Mouse (Mus musculus) skeletal muscle tissue, adult 2 months (tissue): ENCODE results near the gene Tln2.

Experiments used
- DNase-seq: peaks from one replicate; pipeline ENCODE4 v3.0.0-alpha.2; 2012; ENCODE audit warnings: low read depth, low spot score

The Tln2 gene

DNA sequence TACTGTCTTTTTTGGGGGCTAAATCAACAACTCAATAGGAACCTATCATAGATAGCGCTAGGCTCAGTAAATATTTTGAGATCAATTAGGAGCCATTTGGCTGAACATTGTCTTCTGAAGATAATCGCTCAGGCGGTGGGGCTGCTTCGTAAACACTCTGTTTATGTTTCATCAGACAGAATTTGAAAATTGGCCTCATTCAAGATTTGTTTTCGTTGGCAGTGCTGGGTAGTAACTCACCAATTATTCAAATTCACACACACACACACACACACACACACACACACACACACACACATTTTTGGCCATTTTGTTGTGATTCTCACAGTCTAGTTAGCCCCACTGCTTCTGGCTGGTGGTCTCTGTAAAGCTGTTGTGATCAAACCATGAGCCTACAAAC, 12.9 kb downstream of the Tln2 start:
- no peak for DNase-seq

DNA sequence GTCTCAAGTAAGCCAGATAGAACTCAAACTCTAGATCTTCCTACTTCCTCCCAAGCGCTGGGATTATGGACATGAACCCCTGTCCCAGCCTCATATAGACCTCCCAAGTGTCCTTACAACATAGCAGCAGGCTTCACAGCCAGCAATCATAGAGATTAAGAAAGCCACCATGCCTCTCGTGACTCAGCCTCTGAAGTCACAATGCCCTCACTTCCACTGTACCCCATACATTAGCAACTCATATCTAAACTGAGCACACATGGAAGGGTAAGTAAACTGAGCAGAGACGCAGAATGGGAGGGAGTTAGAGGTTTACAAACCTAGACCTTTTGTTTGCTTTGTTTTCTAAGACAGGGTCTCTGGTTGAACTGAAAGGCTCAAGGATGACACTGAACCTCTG, 13.7 kb downstream of the Tln2 start:
- DNase-seq: no peak

DNA sequence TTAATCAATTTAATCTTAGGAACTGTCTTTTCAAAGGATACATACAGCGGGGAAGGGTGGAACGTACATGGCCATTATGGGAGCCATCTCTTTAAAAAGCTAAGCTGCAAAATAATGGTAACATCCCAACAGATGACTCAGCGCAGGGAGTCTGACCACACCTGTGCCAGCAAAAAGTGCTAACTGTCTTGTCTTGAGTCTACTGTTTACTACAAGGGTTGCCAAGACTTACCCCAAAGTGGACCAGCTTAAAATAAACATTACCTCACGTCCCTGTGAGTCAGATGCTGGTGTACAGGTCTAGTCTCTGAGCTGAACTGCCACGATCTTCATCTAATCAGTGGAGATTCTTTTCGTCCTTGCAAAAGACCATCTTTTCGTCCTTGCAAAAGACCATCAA, 14.7 kb downstream of the Tln2 start:
- DNase-seq: peak; percentile 87

DNA sequence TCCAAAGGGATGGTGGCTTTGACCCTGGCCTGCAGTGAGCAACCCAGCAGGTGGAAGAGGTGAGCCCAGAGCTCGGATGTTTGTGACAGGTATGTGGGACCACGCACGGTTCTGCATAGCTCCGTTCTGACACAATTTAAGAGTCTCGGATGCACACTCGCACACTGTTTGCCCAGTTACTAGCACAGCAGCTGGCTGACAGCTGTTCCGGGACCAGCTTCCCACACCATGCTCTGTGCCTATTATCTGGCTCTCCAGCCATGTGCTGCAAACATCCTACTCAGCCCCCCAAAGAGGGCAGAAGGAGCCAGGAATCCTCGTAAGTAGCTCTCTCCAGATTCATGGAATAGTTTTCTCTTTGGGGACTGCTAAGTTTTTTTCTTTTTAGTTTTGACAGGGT, 17.6 kb downstream of the Tln2 start:
- DNase-seq: no peak

DNA sequence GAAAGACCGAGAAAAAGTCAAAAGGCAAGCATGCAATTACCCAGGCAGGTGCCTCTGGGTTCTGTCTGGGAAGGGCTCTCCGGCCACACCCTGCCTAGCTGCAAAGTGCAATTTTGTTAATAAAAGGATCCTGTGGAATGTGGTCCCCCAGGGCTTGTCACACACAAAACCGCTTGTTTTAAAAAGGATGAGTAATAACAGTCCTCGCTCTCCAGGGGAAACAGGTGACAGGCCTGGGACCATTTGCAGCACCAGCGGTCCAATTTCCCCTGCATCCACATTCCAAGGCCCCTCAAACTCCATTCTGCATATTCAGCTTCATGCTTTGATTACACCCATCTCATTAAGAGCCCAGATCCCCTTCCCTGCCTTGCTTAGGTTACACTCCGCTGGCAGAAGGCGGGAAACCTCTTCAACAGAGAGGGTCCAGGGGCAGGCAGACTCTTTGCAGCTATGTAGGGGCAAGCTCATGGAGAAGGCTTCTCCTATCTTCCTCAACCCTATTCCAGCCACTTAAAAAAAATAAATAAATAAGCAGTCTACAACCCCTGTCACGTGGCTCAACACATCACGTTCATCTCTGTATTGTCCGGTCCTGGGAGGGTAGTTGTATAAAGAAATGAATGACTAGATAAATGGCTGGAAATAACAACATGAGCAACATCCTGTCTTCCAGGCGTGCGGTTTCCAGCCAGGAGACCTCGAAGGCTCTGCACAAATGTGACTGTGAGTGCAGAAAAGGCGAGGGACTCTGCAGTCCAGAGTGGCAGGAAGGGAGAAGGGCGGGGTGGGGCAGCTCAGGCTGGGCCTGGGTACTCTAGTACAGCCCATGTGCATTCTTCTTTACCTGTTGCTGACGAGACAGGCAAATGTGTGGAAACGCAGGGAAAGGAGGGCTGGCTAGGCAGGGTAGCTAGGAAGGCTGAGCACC, 19.5 kb downstream of the Tln2 start:
- no peak for DNase-seq

DNA sequence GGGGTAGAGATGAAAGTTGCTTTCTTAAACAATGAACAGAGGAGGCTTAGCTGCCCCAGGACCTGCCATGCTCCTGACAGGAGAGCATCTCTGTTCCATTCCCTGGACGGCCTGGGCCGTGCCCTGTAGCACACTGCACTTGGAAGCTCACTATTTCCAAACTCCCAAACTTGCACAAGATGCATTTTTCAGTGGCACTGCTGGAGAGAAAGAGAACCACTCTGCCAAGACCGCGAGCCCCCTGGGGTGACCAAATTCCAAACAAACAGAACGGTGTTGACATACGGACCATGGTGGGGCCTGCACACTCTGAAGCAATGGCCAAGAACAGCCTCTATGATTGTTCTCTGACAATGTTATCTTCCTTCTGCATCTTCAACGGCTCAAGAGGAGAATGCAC, 25.1 kb downstream of the Tln2 start:
- DNase-seq: no peak

DNA sequence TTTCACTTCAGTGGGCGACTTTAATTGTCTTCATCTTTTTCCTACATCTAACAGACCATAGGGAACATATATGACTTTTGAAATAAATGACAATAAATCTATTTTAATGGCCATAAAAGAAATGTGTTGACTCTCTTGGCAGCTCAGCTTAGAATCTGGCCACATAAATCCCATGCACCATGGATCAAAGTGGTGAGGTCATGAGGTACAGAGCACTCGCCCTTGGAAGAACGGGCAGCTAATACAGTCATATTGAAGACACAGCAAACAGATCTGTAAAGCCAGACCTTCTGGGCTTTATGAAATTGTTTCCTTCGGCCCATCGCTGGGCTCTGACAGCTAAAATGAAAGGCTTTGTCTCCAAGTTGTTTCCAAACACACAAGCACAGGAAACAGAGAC, 26.2 kb downstream of the Tln2 start:
- no peak for DNase-seq

DNA sequence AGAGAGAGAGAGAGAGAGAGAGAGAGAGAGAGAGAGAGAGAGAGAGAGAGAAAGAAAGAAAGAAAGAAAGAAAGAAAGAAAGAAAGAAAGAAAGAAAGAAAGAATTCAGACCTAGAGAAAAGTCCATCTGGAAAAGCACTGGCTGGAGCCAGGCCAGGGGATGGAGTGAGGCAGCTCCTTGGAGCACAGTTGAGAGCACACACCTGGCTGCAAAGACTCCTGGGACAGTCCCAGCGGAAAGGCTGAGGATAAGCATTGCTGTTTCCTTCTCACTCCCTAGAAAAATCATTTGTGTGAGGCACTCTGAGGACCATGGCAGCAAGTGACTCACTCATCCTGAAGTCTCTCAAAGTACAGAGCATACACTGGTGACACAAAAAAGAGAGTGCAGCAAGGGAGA, 26.9 kb downstream of the Tln2 start:
- no peak for DNase-seq

DNA sequence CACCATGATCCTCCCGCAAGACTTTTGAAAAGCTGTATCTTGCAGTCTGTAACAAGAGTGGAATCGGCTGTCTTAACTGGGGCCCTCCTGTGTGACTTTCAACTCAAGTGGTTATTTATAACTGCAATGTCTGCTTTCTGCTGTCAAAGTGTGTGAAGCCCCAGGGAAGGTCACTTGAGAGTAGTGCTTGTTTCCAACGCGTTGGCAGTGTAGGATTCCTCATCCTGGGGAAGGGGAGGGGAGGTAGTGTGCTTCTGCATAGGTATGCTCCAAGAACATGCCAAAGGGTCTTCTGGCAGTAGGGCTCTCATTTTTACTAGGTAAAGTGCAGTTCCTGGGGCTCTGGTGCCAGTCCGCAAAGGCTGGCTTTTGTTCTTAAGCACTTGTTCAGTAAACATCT, 29.9 kb downstream of the Tln2 start:
- peak; percentile 37 for DNase-seq

DNA sequence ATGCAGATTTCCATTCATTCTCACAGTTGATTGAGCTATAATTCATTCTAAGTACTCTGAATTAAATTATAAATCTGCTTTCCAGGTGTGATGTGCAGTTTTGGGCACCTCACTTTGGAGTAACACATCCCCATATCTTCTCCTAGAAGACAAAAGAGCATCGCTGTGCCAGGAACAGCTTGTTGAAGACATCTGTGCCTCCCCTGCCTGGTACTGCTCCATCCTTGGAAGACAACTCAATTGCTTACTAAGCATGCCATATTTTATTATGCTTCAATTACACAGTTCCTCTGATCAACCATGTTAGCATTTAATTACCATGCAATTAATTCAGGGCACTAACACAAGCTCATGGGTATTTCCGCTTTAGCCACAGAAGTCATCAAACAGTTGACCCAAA, 31.8 kb downstream of the Tln2 start:
- no peak for DNase-seq

DNA sequence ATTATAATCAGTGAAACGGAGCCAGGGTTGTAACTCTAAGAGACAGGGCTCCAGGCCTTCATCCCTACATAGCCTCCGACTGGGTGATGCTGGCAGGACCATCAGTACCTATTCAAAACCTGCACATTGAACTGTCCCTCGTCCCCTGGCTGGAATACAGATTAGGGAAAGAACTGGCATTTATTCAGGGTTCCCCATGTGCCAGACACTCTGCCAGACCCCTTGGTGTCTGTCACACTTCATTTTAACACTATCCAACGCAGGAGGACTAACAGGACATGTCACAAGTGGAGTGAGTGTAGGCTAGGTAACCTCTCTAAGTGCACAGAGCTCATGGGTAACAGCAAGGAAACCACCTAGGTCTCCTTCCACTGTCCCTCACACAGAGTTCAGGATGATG, 37.8 kb downstream of the Tln2 start:
- DNase-seq: no peak

DNA sequence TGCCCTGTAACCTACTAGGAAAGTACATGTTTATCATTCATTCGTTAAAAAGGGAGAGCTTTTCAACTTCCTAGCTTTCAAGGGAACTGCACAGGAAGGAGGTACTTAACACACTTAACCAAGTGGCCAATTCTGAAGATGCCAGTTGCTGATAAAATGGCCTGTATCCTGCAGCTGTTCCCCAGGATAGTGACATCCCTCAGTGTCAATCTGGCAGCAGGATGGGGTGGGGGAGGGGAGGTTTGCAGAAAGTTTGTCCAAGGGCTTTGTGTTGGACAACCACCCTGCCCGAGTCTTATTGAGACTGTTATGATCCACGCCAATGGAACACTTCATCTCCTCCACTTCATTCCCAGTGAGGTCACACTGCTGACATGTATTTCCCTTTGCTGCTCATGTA, 50.0 kb downstream of the Tln2 start:
- no peak for DNase-seq

DNA sequence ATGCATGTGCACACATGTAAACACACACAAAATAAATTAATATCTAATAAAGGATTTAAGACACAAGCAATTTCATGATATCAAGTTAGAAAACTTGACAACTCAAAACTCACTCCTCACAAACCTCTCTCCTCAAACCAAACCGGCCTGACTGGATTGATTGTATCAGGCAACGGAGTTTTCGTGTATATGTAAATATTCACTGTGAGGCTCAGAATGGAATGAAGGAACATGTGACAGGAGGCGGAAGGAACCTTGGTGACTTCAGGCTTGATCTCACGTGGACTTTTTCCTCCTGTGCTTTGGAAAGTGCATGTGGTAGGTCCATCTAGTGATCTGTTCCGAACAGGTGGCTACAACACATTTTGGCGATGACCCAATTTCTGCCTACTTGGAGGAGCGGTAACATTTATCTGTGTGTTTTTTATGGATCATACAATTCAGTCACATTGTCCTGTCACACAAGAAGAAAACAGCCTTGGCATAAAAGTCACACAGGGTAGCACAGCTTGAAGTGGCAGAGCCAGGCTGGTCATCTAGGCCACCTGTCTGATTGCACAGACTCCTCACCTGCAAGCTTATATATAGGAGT, 54.7 kb downstream of the Tln2 start:
- DNase-seq: no peak

DNA sequence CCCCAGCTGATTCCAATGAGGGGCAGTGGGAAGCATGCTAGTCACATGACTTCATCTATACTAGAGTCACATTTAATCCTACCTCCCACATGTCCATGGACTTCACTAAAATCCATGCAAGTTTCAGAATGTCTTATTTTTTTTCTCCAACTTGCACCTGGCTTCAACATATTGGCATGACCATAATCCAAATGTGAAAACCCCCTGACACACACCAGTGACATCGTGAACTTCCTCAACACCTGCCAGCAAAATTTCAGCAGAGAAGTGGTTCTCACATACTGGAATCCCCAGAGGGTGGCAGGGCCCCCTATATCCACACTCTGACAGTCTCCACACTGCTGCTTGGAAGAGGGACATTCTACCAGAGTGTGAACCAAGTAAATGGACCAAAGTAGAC, 57.7 kb downstream of the Tln2 start:
- no peak for DNase-seq

DNA sequence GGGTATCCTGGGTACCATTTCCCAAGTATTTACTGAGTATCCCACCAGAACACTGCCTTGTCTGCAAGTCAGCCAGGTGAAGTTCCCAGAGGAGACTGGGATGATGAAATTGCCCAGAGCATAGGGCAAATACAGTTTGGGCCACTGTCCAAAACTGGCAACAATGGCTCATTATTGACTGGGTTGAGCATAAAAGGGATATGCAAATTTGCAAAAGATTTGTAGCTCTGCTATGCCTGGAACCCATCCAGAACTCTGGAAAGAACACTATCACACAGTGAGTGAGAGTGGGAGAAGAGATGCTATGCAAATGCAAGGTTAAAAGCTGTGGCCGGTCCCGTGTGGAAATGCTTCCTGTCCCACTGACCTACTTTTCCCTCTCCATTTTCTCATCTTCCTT, 63.1 kb downstream of the Tln2 start:
- DNase-seq: no peak

DNA sequence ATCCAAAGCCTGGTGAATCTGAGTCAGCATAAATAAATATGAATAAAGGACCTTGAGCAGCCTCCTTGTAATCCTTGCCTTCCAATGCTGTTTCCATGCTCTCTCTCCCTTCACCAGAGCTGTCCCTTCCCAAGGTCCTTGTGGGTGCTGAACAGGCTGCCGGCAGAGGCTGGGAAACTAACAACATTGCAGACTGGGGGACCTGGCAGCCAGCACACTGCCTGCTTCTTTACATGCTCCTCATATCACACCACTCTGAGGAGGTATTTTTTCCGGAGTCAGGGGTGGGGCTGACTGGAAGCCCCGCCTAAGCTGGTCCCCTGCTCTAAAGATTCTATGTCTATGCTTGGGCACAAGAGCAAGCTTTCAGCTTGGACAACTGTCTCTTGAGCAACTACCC, 64.2 kb downstream of the Tln2 start:
- DNase-seq: no peak

DNA sequence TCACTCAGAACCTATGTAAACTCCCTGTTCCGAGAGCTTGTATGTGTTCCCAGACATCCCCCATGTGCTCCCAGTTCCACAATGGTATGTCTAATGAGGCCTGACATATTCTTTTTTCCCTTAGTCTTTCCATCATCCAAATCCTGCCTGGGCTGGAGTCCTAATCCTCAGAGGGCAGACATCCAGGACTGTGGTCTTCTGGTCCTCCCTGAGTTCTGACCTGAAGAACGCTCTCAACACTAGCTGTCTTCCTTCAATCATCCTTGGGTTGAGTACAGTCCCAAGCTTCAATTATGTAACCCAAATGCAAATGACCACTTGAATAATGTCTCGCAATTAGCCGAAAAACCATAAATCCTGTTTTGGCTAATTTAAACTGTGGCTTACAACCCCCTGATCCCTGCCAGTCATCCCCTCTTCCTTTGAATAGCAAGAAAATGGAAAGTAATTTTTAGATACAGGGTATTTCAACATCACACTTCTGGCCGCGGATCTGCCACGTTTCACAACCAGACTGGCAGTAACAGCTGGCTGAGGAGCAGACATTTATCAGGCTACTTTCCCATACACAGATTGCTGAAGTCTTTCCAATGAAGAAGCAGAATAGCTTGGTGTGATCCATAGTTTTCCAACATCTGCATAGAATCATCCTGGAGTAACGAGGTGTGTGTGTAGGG, 65.5 kb downstream of the Tln2 start:
- DNase-seq: peak; percentile 38

DNA sequence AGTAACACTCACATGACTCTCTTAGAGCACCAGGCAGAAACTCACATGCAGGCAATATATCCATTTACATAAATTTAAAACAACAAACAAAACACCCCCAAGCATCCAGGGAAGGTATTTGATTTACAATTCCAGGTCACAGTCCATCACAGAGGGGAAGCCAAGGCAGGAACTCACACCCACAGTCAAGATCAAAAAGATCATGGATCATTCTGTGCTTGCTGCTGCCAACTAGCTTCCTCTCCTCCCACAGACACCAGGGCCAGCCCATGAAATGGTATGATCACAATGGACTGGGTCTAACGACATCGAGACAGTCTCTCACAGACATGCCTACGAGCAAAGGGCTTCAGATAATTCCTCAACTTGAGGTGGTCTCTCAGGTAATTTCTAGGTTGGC, 70.1 kb downstream of the Tln2 start:
- no peak for DNase-seq

DNA sequence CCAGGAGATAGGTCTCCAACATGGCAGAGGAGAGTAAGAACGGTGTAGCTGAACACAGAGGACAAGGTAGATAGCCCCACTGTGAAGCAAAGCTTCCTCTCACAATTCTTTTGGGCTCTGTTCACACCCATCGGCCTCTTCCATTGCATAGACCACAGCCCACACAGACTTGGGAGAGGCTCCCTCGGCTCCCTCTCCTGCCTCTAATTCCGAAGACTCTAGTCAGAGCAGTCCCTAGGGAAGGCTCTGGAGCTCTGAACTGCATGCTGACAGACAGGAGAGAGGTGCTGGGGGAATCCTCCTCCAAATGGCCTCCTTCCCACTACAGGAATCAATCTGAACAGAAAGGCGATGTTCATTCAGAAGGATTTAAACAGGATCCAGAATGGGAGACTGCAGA, 72.9 kb downstream of the Tln2 start:
- DNase-seq: no peak

DNA sequence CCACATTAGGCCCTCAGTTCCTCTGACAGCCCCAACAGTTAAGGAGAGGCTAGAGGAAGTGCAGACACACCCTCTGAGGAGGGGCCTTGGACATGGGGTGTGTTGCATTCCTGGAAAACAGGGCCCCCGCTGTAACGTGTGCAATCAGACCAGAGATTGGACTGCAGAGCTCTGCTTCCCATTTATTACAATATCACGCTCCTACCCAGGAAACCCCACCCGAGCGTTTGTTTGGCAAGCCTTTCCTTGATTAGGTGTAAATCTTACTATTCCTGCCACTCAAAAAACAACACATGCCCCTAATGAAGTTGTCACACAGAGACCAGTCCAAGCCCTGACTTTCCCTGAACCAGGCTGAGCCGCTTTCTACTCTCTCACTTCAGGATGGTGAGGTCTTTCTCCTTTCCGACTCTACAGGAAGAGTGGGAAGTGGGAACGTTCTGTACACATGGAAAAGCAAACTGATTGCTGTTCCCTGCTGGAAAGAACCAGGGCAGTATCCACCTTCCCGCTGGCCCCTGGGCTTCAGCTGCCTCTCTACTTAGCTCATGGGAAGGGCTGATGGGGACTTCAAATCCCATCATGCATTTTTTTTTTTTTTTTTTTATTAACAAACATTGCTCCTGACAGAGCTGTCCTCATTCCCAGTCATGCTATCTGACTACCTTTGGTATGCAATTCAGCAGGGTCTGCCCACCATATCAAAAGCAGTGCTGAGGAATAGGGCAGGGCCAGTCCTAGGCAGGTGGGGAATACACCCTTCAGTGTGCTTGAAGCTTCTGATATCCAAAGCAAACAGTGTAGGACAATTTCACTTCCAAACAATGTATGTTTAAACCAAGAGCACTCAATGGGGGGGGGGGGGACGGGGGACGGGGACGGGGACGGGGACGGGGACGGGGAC, 74.1 kb downstream of the Tln2 start:
- DNase-seq: no peak

DNA sequence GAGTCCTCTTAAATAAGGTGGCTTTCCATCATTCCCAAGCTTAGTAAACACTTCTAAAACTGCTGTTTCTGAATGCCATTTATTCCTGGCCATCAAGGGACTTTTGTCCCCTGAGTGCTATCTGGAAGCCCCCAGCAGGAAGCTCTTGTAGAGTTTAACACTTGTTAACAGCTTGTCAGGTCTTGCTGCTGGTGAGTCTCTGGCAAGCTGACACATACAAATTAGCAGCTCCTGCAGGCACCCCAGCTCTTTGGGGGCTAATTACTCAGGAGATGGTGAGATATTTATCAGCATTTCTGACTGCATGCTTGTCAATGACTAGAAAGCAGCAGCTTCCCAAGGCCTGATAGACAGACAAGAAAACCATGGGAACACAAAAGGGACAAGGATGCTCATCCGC, 77.2 kb downstream of the Tln2 start:
- no peak for DNase-seq

DNA sequence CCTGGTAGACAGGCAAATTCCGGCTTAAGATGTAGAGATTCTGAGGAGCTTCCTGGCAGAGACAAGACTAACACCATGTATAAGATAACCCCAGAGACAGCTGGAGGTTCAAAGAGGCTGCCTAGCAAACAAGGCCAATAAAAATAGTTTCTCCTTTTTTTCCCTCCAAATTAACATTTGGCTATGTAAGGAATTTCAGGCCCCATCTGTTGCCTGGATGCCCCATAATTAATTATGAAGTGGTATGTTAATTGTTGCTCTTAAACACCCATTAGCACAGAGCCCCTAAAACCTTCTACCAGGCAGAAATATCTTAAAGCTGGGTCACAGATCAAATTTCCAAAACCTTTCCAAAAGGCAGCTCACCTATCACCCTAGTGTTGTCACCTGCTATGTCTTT, 77.7 kb downstream of the Tln2 start:
- no peak for DNase-seq
